Mouse (Mus musculus) left cerebral cortex, postnatal 10 days (tissue): ENCODE data around the gene Nrgn. TPM values are rescaled to one million over a fixed set of nuclear protein-coding genes. Genes with fewer than 3 reads are reported as not detected.

Source experiments
- DNase-seq, 2 experiments: peaks; one replicate each; pipeline ENCODE4 v3.0.0; 2021 to 2022; ENCODE audit warnings: low spot score in 2 of 2, mixed read lengths in 1 of 2; ENCODE audit errors: extremely low spot score in 1 of 2
- intact Hi-C: fragments of 180-260 bp; cut with DNase I; formaldehyde crosslinking; loops from one replicate; pipeline ENCODE4 v1.15.1; 2025
- total RNA-seq, 2 experiments: library from RNA; stranded (reverse); gene quantifications; 2 replicates each; pipeline ENCODE4 v1.2.3; 2021

Nrgn gene
- total RNA-seq = 1,000 to 10,000 TPM; 1,798 to 1,800 TPM

- intact Hi-C loops = no loop called here
Observed at GRCm38 (mm10) chr9:37552536-37553293, at the start of gene Nrgn. Nrgn (minus strand) TSS chr9:37552904.

GRCm38 (mm10) chr9:37600538-37601205 lies 48.0 kb upstream of the Nrgn start:
- intact Hi-C loops = no loop called here
- DNase-seq = no peak

More at GRCm38 (mm10) chr9:37552536-37553293, at the start of gene Nrgn:
- DNase-seq = peak; percentile 88 to 89

GRCm38 (mm10) chr9:37598637-37599036 lies 45.9 kb upstream of the Nrgn start:
- intact Hi-C loops = no loop called here
- no peak for DNase-seq

GRCm38 (mm10) chr9:37595570-37595969 lies 42.9 kb upstream of the Nrgn start:
- intact Hi-C loops = no loop called here
- no peak for DNase-seq

GRCm38 (mm10) chr9:37593690-37594089 lies 41.0 kb upstream of the Nrgn start:
- intact Hi-C loops = no loop called here
- DNase-seq = no peak

- intact Hi-C loops = no loop called here
- DNase-seq = no peak
Observed at GRCm38 (mm10) chr9:37592633-37593032, 39.9 kb upstream of the Nrgn start.

GRCm38 (mm10) chr9:37592025-37592424 lies 39.3 kb upstream of the Nrgn start:
- DNase-seq = no peak
- intact Hi-C loops = no loop called here

GRCm38 (mm10) chr9:37590381-37590780 lies 37.7 kb upstream of the Nrgn start:
- DNase-seq = no peak
- intact Hi-C loops = no loop called here

- intact Hi-C loops = no loop called here
- DNase-seq = no peak
Observed at GRCm38 (mm10) chr9:37586718-37587117, 34.0 kb upstream of the Nrgn start.

GRCm38 (mm10) chr9:37583594-37583993 lies 30.9 kb upstream of the Nrgn start:
- intact Hi-C loops = no loop called here
- no peak for DNase-seq

GRCm38 (mm10) chr9:37576436-37576930 lies 23.8 kb upstream of the Nrgn start:
- peak in 1 of 2 experiments; percentile 34 for DNase-seq
- intact Hi-C loops = no loop called here

- intact Hi-C loops = no loop called here
- DNase-seq = no peak
Observed at GRCm38 (mm10) chr9:37572204-37572876, 19.6 kb upstream of the Nrgn start.

GRCm38 (mm10) chr9:37569231-37569835 lies 16.6 kb upstream of the Nrgn start:
- intact Hi-C loops = loop anchor here (5.0 kb wide), 1 partner anchor 43 kb away; the partner anchor contains the start of gene Spa17
- DNase-seq = no peak

- DNase-seq = no peak
- intact Hi-C loops = loop anchor here (5.0 kb wide), 1 partner anchor 44 kb away; the partner anchor contains the start of gene Spa17
Observed at GRCm38 (mm10) chr9:37568605-37569214, 16.0 kb upstream of the Nrgn start.

- DNase-seq = peak in 1 of 2 experiments; percentile 68
- intact Hi-C loops = loop anchor here (5.0 kb wide), 1 partner anchor 44 kb away; the partner anchor contains the start of gene Spa17
Observed at GRCm38 (mm10) chr9:37567892-37568604, 15.3 kb upstream of the Nrgn start.

GRCm38 (mm10) chr9:37567454-37567853 lies 14.8 kb upstream of the Nrgn start:
- intact Hi-C loops = loop anchor here (5.0 kb wide), 1 partner anchor 45 kb away; the partner anchor contains the start of gene Spa17
- no peak for DNase-seq

GRCm38 (mm10) chr9:37567019-37567418 lies 14.3 kb upstream of the Nrgn start:
- no peak for DNase-seq
- intact Hi-C loops = loop anchor here (5.0 kb wide), 1 partner anchor 45 kb away; the partner anchor contains the start of gene Spa17

- intact Hi-C loops = no loop called here
- DNase-seq = no peak
Observed at GRCm38 (mm10) chr9:37563805-37564204, 11.1 kb upstream of the Nrgn start.
